Mouse (Mus musculus): ENCODE measurements around the gene Amh.

GRCm38 (mm10) chr10:80802204-80802912 is 2.7 kb upstream of the Amh start:
- TF ChIP-seq GATA1 (IDR thresholded peaks at IDR 0.05; ENCODE audit: low read length) (no peak), TAL1 (IDR thresholded peaks at IDR 0.05; ENCODE audit: low read length) (no peak)

All from erythroblast, embryonic 14.5 days (primary cell).